Mouse (Mus musculus) A20 (cell line): ENCODE data around the gene Gm9945.

Experiments
- DNase-seq: peaks from one replicate; pipeline ENCODE4 v3.0.0-alpha.2; 2011; ENCODE audit warnings: low read depth, low spot score

Gene Gm9945

GRCm38 (mm10) chr11:53522930-53523329 lies 43.0 kb downstream of the Gm9945 start:
- DNase-seq, result no peak

- no peak for DNase-seq
These were observed 43.8 kb downstream of the Gm9945 start for GRCm38 (mm10) chr11:53523545-53524405.

GRCm38 (mm10) chr11:53524905-53525304 lies 44.9 kb downstream of the Gm9945 start:
- DNase-seq, result peak; percentile 50

GRCm38 (mm10) chr11:53525461-53525860 lies 45.5 kb downstream of the Gm9945 start:
- no peak for DNase-seq

GRCm38 (mm10) chr11:53528397-53529252 lies 48.7 kb downstream of the Gm9945 start:
- DNase-seq, result no peak

- no peak for DNase-seq
These were observed 49.2 kb downstream of the Gm9945 start for GRCm38 (mm10) chr11:53529253-53529557.

- no peak for DNase-seq
These were observed 50.0 kb downstream of the Gm9945 start for GRCm38 (mm10) chr11:53530001-53530400.
